ENCODE assay signal across 12 mouse cellular contexts in the genomic region with DNA sequence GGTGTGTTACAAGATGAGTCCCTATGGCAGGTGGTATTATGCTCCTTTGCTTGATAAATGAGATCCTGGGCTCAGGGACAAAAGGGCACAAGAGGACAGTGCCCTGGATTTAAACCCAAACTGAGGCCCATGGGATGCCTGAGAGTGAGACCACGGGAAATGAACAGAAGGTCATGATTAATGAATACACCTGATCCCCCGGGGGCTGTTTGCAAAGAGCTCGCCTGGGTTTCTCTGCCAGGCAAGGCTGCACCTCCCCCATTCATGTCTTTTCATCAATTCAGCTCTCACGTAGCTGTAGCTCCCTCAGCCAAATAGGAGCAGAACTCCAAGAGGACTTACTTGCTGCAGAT.
DNase-seq lines count a peak whose midpoint lies in the region; ATAC-seq lines count a peak whose summit lies in the region.
"Had no signal": no experiment of that assay in that cellular context is flagged by ENCODE, and none has a peak within 500 bp of the region (broad histone marks: within the 10 kb centered on the region; RNA-seq: fewer than 3 reads in every experiment).

No protein-coding gene starts in this region.

- H3K4me3 ChIP-seq in kidney, embryonic 14.5 days (ENCODE audit: low read length), result no peak overlapping the region
- H3K4me3 ChIP-seq in forebrain, embryonic 11.5 days (ENCODE audit: low read depth, low read length), result no peak overlapping the region
- no peak overlapping the region for H3K4me3 ChIP-seq in limb, embryonic 10.5 days
- H3K4me3 ChIP-seq: embryonic facial prominence, embryonic 15.5 days had no signal

- no peaks in the 10 kb centered on the region for H3K36me3 ChIP-seq in kidney, embryonic 14.5 days (ENCODE audit: control insufficient read depth, insufficient read depth, low read length)
- H3K36me3 ChIP-seq in forebrain, embryonic 11.5 days (ENCODE audit: control insufficient read depth, insufficient read depth, low read length), result no peaks in the 10 kb centered on the region
- no peaks in the 10 kb centered on the region for H3K36me3 ChIP-seq in limb, embryonic 10.5 days
- H3K36me3 ChIP-seq: embryonic facial prominence, embryonic 15.5 days had no signal

- peaks cover 34% of the 10 kb centered on the region for H3K4me1 ChIP-seq in kidney, embryonic 14.5 days (ENCODE audit: control insufficient read depth, insufficient read depth, low read length)
- H3K4me1 ChIP-seq in forebrain, embryonic 11.5 days (replicated peaks; ENCODE audit: control insufficient read depth, insufficient read depth, low read length), result peaks cover 14% of the 10 kb centered on the region; the same call in 1 of the 2 replicates
- H3K4me1 ChIP-seq in limb, embryonic 10.5 days, result peaks cover 57% of the 10 kb centered on the region

- ATAC-seq in kidney, embryonic 14.5 days (ENCODE audit: low FRiP score, low TSS enrichment), result 0 out of 2 replicates have a peak, but pooled peaks have one; percentile 3
- peak; percentile 40; the same call in 1 of the 2 replicates for ATAC-seq in forebrain, embryonic 11.5 days (replicated peaks; ENCODE audit: low FRiP score)
- no peak for ATAC-seq in megakaryocyte, adult 5-6 weeks (ENCODE audit: poor library complexity, severe bottlenecking)

- no peak overlapping the region for H3K27ac ChIP-seq in kidney, embryonic 14.5 days (ENCODE audit: low read depth, low read length)
- H3K27ac ChIP-seq in forebrain, embryonic 11.5 days (ENCODE audit: low read depth, low read length), result peak overlapping the region; percentile 60; the same call in 1 of the 2 replicates
- H3K27ac ChIP-seq in limb, embryonic 10.5 days, result peak overlapping the region; percentile 37; the same call in 1 of the 2 replicates
- H3K27ac ChIP-seq: embryonic facial prominence, embryonic 15.5 days; liver, embryonic 14.5 days had no signal

- H3K9me3 ChIP-seq in kidney, embryonic 14.5 days (ENCODE audit: control insufficient read depth, low read length), result no peaks in the 10 kb centered on the region
- no peaks in the 10 kb centered on the region for H3K9me3 ChIP-seq in forebrain, embryonic 11.5 days (ENCODE audit: control insufficient read depth, low read length)
- H3K9me3 ChIP-seq in limb, embryonic 10.5 days (replicated peaks), result no peaks in the 10 kb centered on the region
- H3K9me3 ChIP-seq: embryonic facial prominence, embryonic 15.5 days had no signal

- H3K4me2 ChIP-seq in kidney, embryonic 14.5 days (replicated peaks; ENCODE audit: low read depth, low read length), result no peak overlapping the region
- no peak overlapping the region for H3K4me2 ChIP-seq in forebrain, embryonic 11.5 days (ENCODE audit: low read depth, low read length, severe bottlenecking)
- H3K4me2 ChIP-seq: embryonic facial prominence, embryonic 15.5 days had no signal

- 11% methylated on average over 4 of the region's 4 CpGs for WGBS in kidney, embryonic 14.5 days
- WGBS in forebrain, embryonic 11.5 days, result 10% methylated on average over 4 of the region's 4 CpGs
- 18% methylated on average over 4 of the region's 4 CpGs for WGBS in limb, embryonic 10.5 days

- H3K27me3 ChIP-seq in kidney, embryonic 14.5 days (ENCODE audit: control insufficient read depth, insufficient read depth, low read length), result no peaks in the 10 kb centered on the region
- H3K27me3 ChIP-seq in forebrain, embryonic 11.5 days (ENCODE audit: control insufficient read depth, insufficient read depth, low read length), result no peaks in the 10 kb centered on the region
- H3K27me3 ChIP-seq in limb, embryonic 10.5 days (ENCODE audit: low read depth, poor library complexity, severe bottlenecking), result no peaks in the 10 kb centered on the region

- no peak for DNase-seq in kidney, postnatal 36 days
- DNase-seq in forebrain, embryonic 11.5 days (ENCODE audit: low spot score), result peak; percentile 60
- DNase-seq in limb, embryonic 10.5 days (ENCODE audit: low spot score), result peak; percentile 33
- peak; percentile 45 for DNase-seq in retina, embryonic 14.5 days (ENCODE audit: low spot score)
- no peak for DNase-seq in gastrocnemius, postnatal 25 days
- no peak for DNase-seq in frontal cortex, postnatal 14 days (ENCODE audit: low spot score in 2 of 2)
- DNase-seq: gastrocnemius, postnatal 36 days; heart, postnatal 4 days had no signal

- H3K9ac ChIP-seq in kidney, embryonic 14.5 days (ENCODE audit: low read depth, low read length), result no peak overlapping the region
- H3K9ac ChIP-seq in forebrain, embryonic 11.5 days (ENCODE audit: low read length), result no peak overlapping the region
- H3K9ac ChIP-seq: embryonic facial prominence, embryonic 15.5 days; liver, embryonic 14.5 days had no signal

Comparison
In these comparisons a context has a peak if more than half of its experiments do, and no peak if none do; other contexts are left out.
1. DNase-seq: peak in forebrain, embryonic 11.5 days (single experiment), limb, embryonic 10.5 days (single experiment) and retina, embryonic 14.5 days (single experiment); none in kidney, postnatal 36 days (0 of 2), gastrocnemius, postnatal 25 days (single experiment) and frontal cortex, postnatal 14 days (0 of 2).